Mouse (Mus musculus) embryo, embryonic 10.5 days (tissue): Measurements from ENCODE around the gene Cgn.
"Not testable (repeated sequence)": the region's sequence is repeated elsewhere in the genome, so short reads cannot be mapped to it uniquely, and the experiment has no call there.

Source experiments
- DNase-seq: peaks from one replicate; pipeline ENCODE4 v3.0.0-alpha.2; 2015; ENCODE audit warnings: low spot score

Cgn gene

DNA sequence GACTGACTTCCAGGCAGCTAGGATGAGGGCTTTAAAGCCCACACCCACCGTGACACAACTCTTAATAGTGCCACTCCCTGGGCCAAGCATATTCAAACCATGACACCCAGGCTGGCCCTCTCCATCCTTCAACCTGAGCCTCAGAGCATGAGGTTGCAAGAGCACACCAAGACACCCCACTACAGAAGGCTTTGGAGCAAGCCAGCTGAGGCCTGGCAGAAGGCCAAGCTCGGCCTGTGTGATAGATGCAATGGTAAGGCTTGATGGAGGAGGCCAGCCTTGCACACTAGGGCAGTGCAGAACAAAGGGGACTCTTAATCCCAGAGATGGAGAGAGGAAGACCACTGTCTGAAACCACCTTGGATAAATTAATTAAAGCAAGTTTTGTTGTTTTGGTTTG is 3.2 kb upstream of the Cgn start:
- DNase-seq: no peak

DNA sequence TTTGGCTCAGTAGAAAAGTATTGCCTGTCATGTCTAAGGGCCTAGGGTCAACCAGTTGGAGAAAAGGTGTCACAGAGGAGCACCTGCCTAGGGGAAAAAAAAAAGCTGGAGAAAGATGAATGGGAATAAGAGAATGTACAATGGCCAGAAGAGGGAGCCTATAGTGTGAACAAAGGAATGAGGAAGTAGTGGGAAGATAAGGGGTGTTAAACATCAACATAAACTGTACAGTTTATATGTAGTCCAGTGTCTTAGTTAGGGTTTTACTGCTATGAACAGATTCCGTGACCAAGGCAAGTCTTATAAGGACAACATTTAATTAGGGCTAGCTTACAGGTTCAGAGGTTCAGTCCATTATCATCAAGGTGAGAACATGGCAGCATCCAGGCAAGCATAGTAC is 2.8 kb upstream of the Cgn start:
- no peak for DNase-seq

DNA sequence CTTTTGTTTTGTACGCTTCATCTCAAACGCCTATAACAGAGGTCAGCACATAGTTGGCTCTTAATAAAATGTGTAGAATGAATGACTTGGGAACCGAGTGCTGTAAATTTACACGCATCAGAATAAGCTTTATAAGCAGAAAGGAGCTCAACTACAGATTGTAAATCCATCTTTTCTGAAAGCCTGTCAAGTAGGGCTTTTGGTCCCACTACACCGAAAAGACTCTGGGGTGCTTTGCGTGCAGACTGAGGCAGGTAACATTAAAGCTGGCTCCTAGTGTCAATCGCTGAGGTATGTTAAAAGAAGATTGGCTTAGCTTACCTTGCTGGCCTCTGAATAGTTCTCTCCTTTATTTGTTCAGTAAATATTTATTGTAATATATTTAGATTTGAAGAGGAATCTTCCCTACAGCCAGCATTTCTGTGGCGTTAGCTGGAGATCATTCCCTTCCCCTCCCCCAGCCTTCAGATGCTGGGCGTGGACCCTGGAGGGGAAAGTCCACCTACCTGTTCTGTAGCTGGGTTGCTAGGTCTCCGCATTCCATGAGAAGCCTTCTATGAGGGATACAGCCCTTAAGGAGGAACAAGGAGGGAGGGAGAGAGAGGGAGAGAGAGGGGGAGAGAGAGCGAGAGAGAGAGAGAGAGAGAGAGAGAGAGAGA is 959 bp upstream of the Cgn start:
- DNase-seq: peak; percentile 45

DNA sequence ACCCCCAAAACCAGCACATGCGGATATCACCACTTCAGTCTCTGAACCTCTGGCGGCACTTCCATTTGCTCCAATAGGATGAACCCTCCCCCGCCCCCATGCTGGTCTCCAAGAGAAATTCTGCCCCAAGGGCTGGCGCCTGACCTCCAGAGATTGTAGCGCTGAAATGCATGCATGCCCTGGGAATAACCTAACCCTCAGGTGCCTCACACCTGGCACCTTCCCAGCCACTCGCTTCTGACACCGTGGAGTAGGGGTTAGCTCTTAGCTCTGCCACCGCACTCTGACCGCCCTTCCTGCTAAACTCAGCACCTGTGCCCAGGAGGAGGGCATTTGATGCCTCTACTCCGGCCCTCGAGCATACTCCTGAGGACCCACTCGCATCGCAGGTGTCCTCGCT is 334 bp downstream of the Cgn start:
- DNase-seq: peak; percentile 46

DNA sequence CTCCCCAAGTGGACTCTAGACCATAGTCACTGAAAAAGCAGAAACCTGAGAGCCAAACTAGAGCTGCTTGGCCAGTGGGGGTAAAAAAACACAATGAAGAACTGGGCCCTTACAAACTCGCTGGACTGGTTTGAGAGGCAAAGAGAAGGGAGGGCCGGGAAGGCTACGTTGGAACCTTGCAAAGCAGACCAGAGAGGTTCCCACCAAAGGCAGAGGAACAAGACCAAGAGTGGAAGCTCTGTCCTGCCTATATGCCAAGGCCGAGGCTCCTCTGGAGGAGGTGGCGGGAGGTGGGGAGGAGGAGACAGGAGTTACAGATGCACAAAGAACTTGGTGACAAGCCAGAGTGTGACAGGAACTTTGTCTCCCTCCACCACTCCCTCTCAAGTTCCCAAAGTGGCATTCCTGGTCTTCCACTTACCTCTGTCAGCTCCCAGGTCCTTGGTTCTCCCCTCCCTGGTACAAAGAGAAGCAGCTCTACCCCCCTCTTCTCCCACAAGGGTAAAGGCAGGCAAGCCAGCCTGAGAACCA is 2.1 kb downstream of the Cgn start:
- DNase-seq: no peak

DNA sequence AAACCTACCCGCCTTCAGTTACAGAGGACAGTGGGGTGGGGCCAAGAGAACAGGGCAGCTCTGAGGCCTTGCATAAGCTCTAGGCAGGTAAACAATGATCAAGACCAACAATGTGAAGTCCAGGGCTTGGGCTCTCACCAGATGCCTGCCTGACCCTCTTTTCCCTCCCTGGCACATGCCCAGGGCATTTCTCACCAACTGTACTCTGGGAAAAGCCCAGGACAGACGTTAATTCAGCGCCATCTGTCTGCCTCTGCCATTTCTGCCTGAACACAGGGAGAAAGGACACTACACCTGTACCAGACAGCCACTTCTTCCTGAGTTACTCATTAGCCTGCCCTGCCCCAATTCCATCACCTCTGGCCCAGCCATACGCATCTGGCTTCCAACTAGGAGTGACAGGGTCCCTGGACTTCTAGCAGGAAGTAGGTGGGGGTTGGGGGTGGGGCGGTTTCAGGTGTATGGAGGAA is 2.8 kb downstream of the Cgn start:
- no peak for DNase-seq

DNA sequence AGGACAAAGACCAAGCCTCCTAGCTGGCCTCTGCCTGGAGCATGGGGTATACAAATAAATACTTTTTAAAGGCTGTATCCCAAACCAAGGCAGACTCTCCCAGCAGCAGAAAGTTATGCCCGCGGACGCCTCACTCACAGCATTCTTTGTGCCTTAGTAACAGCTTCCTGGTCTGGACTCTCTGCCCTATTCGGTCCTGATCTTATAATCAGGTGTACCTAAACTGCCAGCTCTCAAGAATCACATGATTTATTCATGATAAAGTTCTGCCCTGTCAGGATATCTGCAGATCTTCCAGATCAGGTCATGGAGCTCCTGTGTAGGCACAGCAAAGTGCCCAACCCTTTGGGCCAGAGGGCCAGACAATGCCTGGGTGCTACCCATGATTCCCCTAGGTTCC is 3.4 kb downstream of the Cgn start:
- no peak for DNase-seq

DNA sequence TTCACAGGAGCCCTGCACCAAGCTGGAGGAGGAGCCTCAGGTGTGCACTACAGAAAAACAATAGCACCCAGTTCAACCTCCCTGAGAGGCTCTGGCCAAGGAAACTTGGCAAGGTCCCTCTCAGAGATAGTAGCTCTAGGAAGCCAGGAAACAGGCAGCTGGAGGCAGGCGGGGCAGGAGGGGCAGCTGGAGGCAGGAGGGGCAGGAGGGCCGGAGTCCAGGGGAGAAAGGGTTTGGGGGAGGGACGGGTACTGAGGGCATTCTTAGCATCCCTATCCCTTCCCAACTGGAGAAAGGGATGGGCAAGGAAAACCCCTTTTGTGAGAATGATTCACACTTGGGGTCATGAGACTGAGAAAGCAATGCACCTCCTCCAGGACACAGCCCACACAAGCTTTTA is 4.9 kb downstream of the Cgn start:
- DNase-seq: no peak

DNA sequence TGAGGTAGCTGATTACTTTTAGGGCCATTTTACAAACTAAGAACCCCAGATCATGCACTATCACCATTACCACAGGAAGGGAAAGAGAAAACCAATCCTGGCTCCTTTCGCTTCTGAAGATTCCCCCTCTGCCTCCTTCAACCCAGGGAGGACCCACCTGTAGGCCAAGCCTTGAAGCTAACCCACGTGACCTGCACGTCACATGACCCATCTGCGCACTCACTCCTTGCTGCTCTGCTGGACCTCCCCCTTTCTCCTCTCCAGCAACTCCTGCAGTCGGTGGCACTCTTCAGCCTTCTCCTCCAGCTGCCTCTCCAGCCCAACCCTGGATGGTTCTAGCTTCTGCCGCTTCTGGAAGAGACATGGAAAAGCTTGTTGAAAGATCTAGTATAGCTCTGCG is 10.4 kb downstream of the Cgn start:
- no peak for DNase-seq

DNA sequence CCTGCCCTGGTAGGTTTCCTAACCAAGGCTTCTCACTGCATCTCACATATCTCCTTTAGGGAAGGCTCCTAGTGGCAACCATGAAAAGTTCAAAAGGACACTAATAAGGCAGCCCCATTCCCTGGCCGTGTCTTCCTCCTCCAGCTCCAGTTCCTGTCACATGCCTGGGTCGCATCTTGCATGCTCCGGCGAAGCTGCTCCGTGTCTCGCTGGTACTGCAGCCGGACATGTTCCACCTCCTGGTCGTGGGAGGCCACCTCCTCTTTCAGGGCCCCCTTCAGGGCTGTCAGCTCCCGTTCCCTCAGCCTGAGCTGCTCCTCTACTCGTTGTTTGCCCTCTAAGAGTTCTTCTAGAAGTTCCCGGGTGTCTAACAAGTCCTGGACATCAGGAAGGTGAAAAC is 12.3 kb downstream of the Cgn start:
- no peak for DNase-seq

DNA sequence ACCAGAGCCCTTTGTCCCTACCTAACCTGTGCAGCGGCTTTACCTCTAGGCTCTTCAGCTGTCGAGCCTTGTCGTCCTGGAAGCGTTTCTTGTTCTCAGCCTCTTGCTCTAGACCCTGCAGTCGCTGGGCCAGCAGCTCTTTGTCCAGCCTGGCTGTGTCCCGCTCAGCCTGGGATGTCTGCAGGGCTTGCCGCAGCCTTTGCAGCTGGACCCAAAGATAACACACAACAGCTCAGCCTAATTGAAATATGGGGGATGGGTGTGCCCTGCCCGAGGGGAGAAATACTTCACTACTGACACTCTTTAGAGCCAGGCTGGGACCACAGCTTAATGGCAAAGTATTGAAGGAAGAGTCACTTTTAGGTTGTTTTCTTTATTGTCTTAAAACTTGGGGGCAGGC is 20.8 kb downstream of the Cgn start:
- DNase-seq: not testable (repeated sequence)

DNA sequence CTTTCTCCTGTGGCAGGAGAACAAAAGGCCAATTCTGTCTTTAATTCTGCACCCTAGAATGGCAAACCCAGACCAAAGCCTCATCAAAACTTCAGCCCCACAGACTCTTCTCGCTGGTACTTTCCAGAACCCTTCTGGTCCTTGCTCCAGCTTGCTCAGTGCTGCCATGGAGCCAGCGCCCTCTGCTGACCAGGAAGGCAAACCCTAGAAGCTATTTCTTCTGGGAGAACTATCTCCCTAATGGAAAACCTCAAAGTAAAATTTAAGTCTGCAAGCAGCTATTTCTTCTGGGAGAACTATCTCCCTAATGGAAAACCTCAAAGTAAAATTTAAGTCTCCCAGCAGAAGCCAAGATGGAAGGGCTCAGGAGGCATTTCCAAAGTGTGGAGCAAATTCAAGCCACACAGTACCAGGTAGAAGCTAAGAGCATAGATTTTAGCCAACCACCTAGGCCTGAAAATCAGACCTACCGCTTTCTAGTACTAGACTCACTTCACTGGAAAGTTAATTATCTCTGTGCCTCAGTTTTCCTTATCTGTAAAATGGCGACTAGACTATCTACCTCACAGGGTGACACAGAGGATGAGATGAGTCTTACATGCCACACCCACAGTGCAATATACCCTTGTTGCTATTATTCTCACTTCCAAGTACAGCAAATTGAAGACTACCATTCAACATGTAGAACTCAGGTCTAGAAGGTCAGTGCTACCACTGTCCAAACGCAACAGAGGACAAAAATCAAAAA is 21.6 kb downstream of the Cgn start:
- not testable (repeated sequence) for DNase-seq

DNA sequence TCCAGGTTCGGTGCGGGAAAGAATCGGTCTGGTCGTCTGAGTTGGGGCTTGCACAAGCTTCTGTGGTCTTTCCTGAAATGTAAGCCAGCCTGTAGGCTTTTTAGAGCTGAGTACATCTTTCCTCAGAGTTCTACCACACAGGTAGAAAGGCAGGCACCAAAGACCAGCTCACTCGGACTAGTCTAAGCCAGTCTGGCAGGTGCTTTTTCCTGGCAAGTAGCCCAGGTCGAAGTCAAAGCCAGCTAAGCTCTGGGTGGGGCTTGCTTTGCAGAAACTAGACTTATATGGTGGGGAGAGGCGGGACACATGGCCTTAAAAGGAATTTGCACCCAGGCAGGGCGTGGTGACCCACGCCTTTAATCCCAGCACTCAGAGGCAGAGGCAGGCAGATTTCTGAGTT is 27.9 kb downstream of the Cgn start:
- not testable (repeated sequence) for DNase-seq

DNA sequence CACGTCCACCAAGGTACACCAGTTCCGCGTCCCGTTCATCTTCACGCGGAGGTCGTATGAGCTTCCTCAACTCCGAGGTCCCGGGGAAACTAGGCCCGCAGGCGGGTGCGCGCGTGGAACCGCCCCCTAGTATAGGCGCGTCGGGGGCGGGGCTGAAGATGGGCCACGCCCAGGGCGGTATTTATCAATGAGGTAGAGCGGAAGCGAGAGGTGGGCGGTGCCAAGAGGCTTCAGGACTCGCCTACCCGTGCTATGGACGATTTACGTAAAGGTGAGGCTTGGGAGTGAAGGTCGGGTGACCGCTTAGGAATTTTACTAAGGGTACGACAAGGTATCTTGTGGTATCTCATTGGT is 28.3 kb downstream of the Cgn start:
- not testable (repeated sequence) for DNase-seq

DNA sequence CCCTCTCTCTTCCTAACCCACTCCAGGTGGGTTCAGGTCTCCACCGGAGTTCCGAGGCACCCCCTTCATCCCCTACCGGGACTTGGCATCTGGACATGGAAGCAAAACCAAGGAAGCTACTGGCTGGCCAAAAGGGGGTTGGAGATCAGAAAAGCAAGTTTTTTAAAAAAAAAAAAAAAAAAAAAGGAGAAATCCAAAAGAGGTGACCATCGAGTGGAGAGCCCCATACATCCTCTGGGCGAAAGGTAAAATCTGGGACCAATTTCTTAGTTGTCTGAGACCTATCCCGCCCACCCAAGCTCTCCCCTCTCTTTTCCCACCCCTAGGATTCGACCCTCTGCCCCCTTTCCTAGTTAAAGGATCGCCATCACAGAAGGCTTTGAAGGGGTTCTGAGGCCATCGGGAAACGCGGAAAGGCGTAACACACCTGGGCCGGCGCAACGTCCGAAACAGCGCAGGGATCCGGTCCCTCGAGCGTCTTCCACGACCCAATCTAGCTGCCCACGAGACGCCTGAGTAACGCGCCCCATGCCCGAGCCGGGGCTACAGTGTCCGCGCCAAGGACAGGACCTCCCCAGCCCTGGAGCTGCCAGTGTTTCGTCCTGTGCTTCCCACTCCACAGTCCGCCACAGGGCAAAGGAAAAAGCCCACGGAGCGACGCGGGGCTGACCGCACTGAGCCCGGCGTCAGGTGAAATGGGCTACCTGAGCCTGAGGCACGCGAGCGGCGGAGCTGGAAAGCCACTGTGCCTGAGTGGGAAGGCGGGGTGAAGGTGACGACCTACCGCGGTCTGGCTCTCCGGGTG is 28.8 kb downstream of the Cgn start:
- DNase-seq: peak; percentile 25

DNA sequence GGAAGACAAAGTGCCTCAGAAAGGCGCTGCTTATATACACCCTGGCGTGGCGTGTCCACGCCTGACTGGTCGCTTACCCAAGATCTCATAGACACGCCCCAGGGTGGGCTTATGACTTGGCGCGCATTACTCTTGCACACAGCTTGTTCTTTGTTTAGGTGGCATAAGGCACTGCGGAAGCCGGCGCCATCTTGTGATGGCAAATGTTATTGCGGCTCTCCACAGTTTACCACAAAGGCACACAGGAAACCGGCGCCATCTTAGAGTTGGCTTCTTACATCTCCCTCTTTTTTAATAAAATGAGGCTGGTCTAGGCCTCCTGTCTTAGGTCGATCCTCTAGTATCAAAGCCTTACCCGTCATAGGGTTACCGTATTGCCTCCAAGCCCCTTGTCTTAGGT is 40.6 kb downstream of the Cgn start:
- no peak for DNase-seq

DNA sequence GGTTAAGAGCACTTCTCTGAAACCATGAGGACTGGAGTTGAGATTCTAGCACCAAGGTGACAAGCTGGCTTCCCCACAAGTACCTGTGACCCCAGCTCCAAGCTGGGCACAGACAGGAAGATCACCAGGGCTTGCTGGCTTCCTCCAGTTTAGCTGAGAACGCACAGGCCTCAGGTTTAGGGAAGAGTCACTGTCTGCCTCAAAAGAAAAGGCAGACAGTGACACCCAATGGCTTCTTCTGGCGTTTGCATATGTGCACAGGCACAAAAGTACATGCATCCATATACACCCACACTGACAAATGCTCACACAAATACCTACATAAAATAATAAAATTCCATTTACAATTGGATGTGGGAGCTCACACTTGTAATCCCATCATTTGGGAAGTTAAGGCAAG is 62.7 kb downstream of the Cgn start:
- peak; percentile 6 for DNase-seq

DNA sequence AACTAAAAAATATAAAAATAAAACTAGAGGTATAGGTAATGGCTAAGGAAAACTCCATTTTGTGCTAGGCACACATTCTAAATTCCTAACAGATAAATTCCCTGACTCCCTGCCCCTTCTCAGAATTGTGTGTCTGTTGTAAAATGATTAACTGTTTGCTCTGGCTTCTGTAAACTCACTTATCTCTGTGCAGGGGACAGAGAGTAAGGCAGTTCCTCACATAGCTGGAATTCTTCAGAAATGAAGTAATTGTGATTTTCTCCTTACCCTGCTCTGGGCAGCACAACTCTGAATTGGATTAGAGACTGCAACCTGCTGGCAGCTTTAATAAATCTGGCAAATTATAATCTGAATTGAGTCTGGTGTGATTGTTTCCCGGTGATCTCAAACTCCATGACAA is 68.0 kb downstream of the Cgn start:
- not testable (repeated sequence) for DNase-seq

DNA sequence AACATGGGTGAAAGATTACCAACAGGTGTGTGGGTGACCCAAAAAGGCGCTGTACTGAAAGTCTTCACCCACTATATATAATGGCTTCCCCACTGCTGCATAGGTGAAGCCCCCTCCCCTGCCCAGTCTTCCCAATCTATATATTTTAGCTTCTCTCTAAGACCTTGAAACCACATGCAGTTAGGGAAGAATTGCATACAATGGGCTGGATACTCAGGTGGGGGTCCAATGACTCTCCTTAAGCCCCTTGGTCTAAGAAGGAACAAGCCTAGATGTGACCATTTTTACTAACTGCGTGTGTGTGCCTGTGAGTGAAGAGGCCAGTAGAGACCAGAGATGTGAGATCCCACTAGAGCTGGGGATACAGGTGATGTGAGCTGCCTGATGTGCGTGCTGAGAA is 72.9 kb downstream of the Cgn start:
- not testable (repeated sequence) for DNase-seq

DNA sequence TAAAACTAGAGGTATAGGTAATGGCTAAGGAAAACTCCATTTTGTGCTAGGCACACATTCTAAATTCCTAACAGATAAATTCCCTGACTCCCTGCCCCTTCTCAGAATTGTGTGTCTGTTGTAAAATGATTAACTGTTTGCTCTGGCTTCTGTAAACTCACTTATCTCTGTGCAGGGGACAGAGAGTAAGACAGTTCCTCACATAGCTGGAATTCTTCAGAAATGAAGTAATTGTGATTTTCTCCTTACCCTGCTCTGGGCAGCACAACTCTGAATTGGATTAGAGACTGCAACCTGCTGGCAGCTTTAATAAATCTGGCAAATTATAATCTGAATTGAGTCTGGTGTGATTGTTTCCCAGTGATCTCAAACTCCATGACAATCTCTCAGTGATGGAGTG is 75.7 kb downstream of the Cgn start:
- DNase-seq: not testable (repeated sequence)
